Mouse (Mus musculus) ES-E14 (cell line): ENCODE data around the gene Rpl9. TPM values are rescaled to one million over a fixed set of nuclear protein-coding genes. Genes with fewer than 3 reads are reported as not detected.

Experiments
- DNase-seq: peaks from one replicate; pipeline ENCODE4 v3.0.0-alpha.2; 2013; ENCODE audit warnings: low read depth, low spot score
- H3K27ac ChIP-seq: 2 replicates; pipeline ENCODE4 v1.5.1; 2012; ENCODE audit warnings: low read depth, mild to moderate bottlenecking, low read length, moderate library complexity, mixed read lengths; ENCODE audit not compliant: poor library complexity, insufficient read depth, severe bottlenecking
- H3K36me3 ChIP-seq: 2 replicates; pipeline ENCODE4 v1.6.1; 2012; ENCODE audit warnings: mild to moderate bottlenecking, low read length, moderate library complexity, mixed read lengths; ENCODE audit not compliant: control insufficient read depth, poor library complexity, insufficient read depth, severe bottlenecking
- H3K4me1 ChIP-seq, 2 experiments: fragments of 150-350 bp in 1 of 2; sonication (generic) in 1 of 2; 2 replicates each; pipeline ENCODE4 v1.6.1; 2012; ENCODE audit warnings: low read length in 2 of 2, mild to moderate bottlenecking in 1 of 2, mixed read lengths in 1 of 2; ENCODE audit not compliant: control insufficient read depth in 2 of 2, insufficient read depth in 2 of 2, poor library complexity in 1 of 2
- H3K4me3 ChIP-seq, 2 experiments: fragments of 150-350 bp in 1 of 2; sonication (generic) in 1 of 2; 2 replicates each; pipeline ENCODE4 v1.5.1; 2012; ENCODE audit warnings: low read length in 2 of 2, low read depth in 1 of 2, mild to moderate bottlenecking in 1 of 2, mixed read lengths in 1 of 2; ENCODE audit not compliant: insufficient read depth in 1 of 2, poor library complexity in 1 of 2, severe bottlenecking in 1 of 2
- H3K9ac ChIP-seq: 2 replicates; pipeline ENCODE4 v1.6.1; 2012; ENCODE audit warnings: low read depth, mild to moderate bottlenecking, low read length, mixed read lengths; ENCODE audit not compliant: poor library complexity, insufficient read depth, severe bottlenecking
- H3K9me3 ChIP-seq: fragments of 150-350 bp; sonication (generic); 2 replicates; pipeline ENCODE4 v1.6.1; 2012; ENCODE audit warnings: low read depth, mild to moderate bottlenecking, low read length; ENCODE audit not compliant: control insufficient read depth, insufficient read depth
- CHD2 ChIP-seq: IDR thresholded peaks from 2 replicates; pipeline ENCODE4 v1.6.1; 2014; ENCODE audit warnings: mild to moderate bottlenecking, low read depth, low read length, inconsistent platforms
- HCFC1 ChIP-seq: IDR thresholded peaks from 2 replicates; pipeline ENCODE4 v1.6.1; 2012; ENCODE audit warnings: low read length, inconsistent platforms, borderline replicate concordance; ENCODE audit not compliant: insufficient read depth
- MAFK ChIP-seq: IDR thresholded peaks from 2 replicates; pipeline ENCODE4 v1.6.1; 2014; ENCODE audit warnings: mild to moderate bottlenecking, low read depth, low read length, inconsistent platforms; ENCODE audit not compliant: insufficient read depth
- ZC3H11A ChIP-seq: IDR thresholded peaks from 2 replicates; pipeline ENCODE4 v1.6.1; 2012; ENCODE audit warnings: low read depth, mild to moderate bottlenecking, inconsistent platforms, low read length, borderline replicate concordance
- ZNF384 ChIP-seq: IDR thresholded peaks from 2 replicates; pipeline ENCODE4 v1.6.1; 2012; ENCODE audit warnings: low read depth, low read length, inconsistent platforms
- in situ Hi-C, 2 experiments: fragments of 600-800 bp; cut with MboI; formaldehyde crosslinking; loops; one replicate each; pipeline ENCODE4 v1.15.1; 2025; ENCODE audit warnings: low sequenced_read_pairs in 2 of 2, inconsistent platforms in 1 of 2; ENCODE audit not compliant: unreplicated experiment in 2 of 2
- total RNA-seq: library from RNA; depleted of rRNA; stranded (reverse); fragments of 300-350 nt; gene quantifications from 2 replicates; pipeline ENCODE4 v1.2.3, GENCODE M21; 2012

The Rpl9 gene
- total RNA-seq, 1 experiment, result 1,957 TPM

- Histone ChIP-seq H3K9ac (no peak overlapping the region), H3K4me1 (peaks cover 0 to 3% of the 10 kb centered on the region in 2 experiments; a peak in 1 of 4 replicates), H3K36me3 (peaks cover 3% of the 10 kb centered on the region; the same call in 1 of the 2 replicates), H3K9me3 (no peaks in the 10 kb centered on the region), H3K4me3 (no peak overlapping the region), H3K27ac (no peak overlapping the region)
- DNase-seq, result no peak
- TF ChIP-seq HCFC1 (no peak), MAFK (no peak)
- in situ Hi-C loops, result no loop called here
Measured at GRCm38 (mm10) chr5:65424215-65424614, 33.0 kb upstream of the Rpl9 start.

- Histone ChIP-seq H3K4me1 (no peaks in the 10 kb centered on the region), H3K36me3 (peaks cover 3% of the 10 kb centered on the region; the same call in 1 of the 2 replicates), H3K9me3 (no peaks in the 10 kb centered on the region), H3K27ac (no peak overlapping the region), H3K4me3 (no peak overlapping the region), H3K9ac (no peak overlapping the region)
- TF ChIP-seq ZC3H11A, result no peak
- TF ChIP-seq ZNF384, result no peak
- TF ChIP-seq HCFC1, result no peak
- no peak for TF ChIP-seq CHD2
- no peak for TF ChIP-seq MAFK
- in situ Hi-C loops, result no loop called here
- no peak for DNase-seq
Measured at GRCm38 (mm10) chr5:65422803-65423202, 31.6 kb upstream of the Rpl9 start.

GRCm38 (mm10) chr5:65420822-65421221 lies 29.6 kb upstream of the Rpl9 start:
- in situ Hi-C loops, result no loop called here
- Histone ChIP-seq H3K4me1 (0 out of 4 replicates have a peak, but pooled peaks cover 0 to 3% of the 10 kb centered on the region in 2 experiments), H3K27ac (no peak overlapping the region), H3K36me3 (peaks cover 6% of the 10 kb centered on the region; the same call in 1 of the 2 replicates), H3K4me3 (no peak overlapping the region), H3K9me3 (no peaks in the 10 kb centered on the region), H3K9ac (no peak overlapping the region)
- TF ChIP-seq ZNF384 (no peak), ZC3H11A (no peak), MAFK (no peak), HCFC1 (no peak), CHD2 (no peak)
- DNase-seq, result no peak

- Histone ChIP-seq H3K9me3 (no peaks in the 10 kb centered on the region), H3K36me3 (peaks cover 6% of the 10 kb centered on the region; the same call in 1 of the 2 replicates), H3K27ac (no peak overlapping the region), H3K9ac (no peak overlapping the region), H3K4me1 (0 out of 4 replicates have a peak, but pooled peaks cover 0 to 3% of the 10 kb centered on the region in 2 experiments), H3K4me3 (no peak overlapping the region)
- in situ Hi-C loops, result no loop called here
- DNase-seq, result no peak
- TF ChIP-seq ZC3H11A (no peak), MAFK (no peak), CHD2 (no peak), HCFC1 (no peak), ZNF384 (no peak)
Measured at GRCm38 (mm10) chr5:65419136-65419535, 27.9 kb upstream of the Rpl9 start.
